Mouse (Mus musculus) midbrain, embryonic 13.5 days (tissue): ENCODE results near the gene Ctr9. TPM values are rescaled to one million over a fixed set of nuclear protein-coding genes. Genes with fewer than 3 reads are reported as not detected.

Experiments
- ATAC-seq: fragments of 200-750 bp; cut with Nextera tagmentation; 2 replicates; pipeline ENCODE4 v1.8.0; 2017; ENCODE audit warnings: mild to moderate bottlenecking, moderate TSS enrichment, moderate library complexity
- H3K27ac ChIP-seq: fragments of 300-500 bp; sonication (generic); 2 replicates; pipeline ENCODE4 v1.5.1; 2015; ENCODE audit warnings: inconsistent platforms, mild to moderate bottlenecking, moderate library complexity
- H3K27me3 ChIP-seq: fragments of 300-500 bp; sonication (generic); 2 replicates; pipeline ENCODE4 v1.6.1; 2015; ENCODE audit warnings: mild to moderate bottlenecking, inconsistent platforms
- H3K36me3 ChIP-seq: fragments of 300-500 bp; sonication (generic); 2 replicates; pipeline ENCODE4 v1.6.1; 2015; ENCODE audit warnings: mild to moderate bottlenecking, inconsistent platforms
- H3K4me1 ChIP-seq: fragments of 300-500 bp; sonication (generic); replicated peaks from 2 replicates; pipeline ENCODE4 v1.6.1; 2015; ENCODE audit warnings: inconsistent platforms
- H3K4me2 ChIP-seq: fragments of 300-500 bp; sonication (generic); replicated peaks from 2 replicates; pipeline ENCODE4 v1.6.1; 2015; ENCODE audit warnings: moderate library complexity, mild to moderate bottlenecking, inconsistent platforms
- H3K4me3 ChIP-seq: fragments of 300-500 bp; sonication (generic); replicated peaks from 2 replicates; pipeline ENCODE4 v1.5.1; 2015; ENCODE audit warnings: mild to moderate bottlenecking, inconsistent platforms
- H3K9ac ChIP-seq: fragments of 300-500 bp; sonication (generic); replicated peaks from 2 replicates; pipeline ENCODE4 v1.6.1; 2015; ENCODE audit warnings: mild to moderate bottlenecking, inconsistent platforms
- H3K9me3 ChIP-seq: fragments of 300-500 bp; sonication (generic); 2 replicates; pipeline ENCODE4 v1.6.1; 2016; ENCODE audit warnings: mild to moderate bottlenecking, inconsistent platforms
- WGBS: fragments of 180-500 bp; shearing (Covaris S2); methylation state at CpG from one replicate; pipeline ENCODE4 v1.1.7; 2015; 5-methylcytosine and 5-hydroxymethylcytosine counted together
- polyA plus RNA-seq: library from polyadenylated mRNA; unstranded; fragments of >200 nt; fragmentation: Nextera tagmentation; extraction: Ambion mirVana; gene quantifications from 2 replicates; pipeline ENCODE4 v1.2.1, GENCODE M21; 2015

The Ctr9 gene
- polyA plus RNA-seq, 1 experiment from 2014 or later = 99.7 TPM

GRCm38 (mm10) chr7:111049652-111050421 lies 21.1 kb downstream of the Ctr9 start:
- no peak overlapping the region for H3K4me2 ChIP-seq
- H3K36me3 ChIP-seq = peaks cover 98% of the 10 kb centered on the region
- H3K27me3 ChIP-seq = no peaks in the 10 kb centered on the region
- 58% methylated on average over 6 of the region's 6 CpGs for WGBS
- no peaks in the 10 kb centered on the region for H3K4me1 ChIP-seq
- H3K4me3 ChIP-seq = no peak overlapping the region
- no peaks in the 10 kb centered on the region for H3K9me3 ChIP-seq
- no peak overlapping the region for H3K9ac ChIP-seq
- H3K27ac ChIP-seq = no peak overlapping the region
- ATAC-seq = no peak

GRCm38 (mm10) chr7:111055221-111055620 lies 26.5 kb downstream of the Ctr9 start:
- Histone ChIP-seq H3K9ac (no peak overlapping the region), H3K36me3 (peaks cover 77% of the 10 kb centered on the region)
- WGBS = 94% methylated on average over 19 of the region's 19 CpGs

GRCm38 (mm10) chr7:111055984-111056657 lies 27.4 kb downstream of the Ctr9 start:
- no peak overlapping the region for H3K27ac ChIP-seq
- H3K9ac ChIP-seq = no peak overlapping the region
- H3K4me2 ChIP-seq = no peak overlapping the region
- no peaks in the 10 kb centered on the region for H3K9me3 ChIP-seq
- peaks cover 4% of the 10 kb centered on the region; the same call in 1 of the 2 replicates for H3K4me1 ChIP-seq
- H3K4me3 ChIP-seq = no peak overlapping the region
- no peaks in the 10 kb centered on the region for H3K27me3 ChIP-seq
- H3K36me3 ChIP-seq = peaks cover 68% of the 10 kb centered on the region
- ATAC-seq = no peak
- WGBS = 91% methylated on average over 3 of the region's 3 CpGs

More at GRCm38 (mm10) chr7:111055221-111055620, 26.5 kb downstream of the Ctr9 start:
- H3K4me1 ChIP-seq = peaks cover 4% of the 10 kb centered on the region; the same call in 1 of the 2 replicates
- H3K4me3 ChIP-seq = no peak overlapping the region
- no peaks in the 10 kb centered on the region for H3K9me3 ChIP-seq
- no peak overlapping the region for H3K27ac ChIP-seq
- no peak overlapping the region for H3K4me2 ChIP-seq
- H3K27me3 ChIP-seq = no peaks in the 10 kb centered on the region
- no peak for ATAC-seq

DNA sequence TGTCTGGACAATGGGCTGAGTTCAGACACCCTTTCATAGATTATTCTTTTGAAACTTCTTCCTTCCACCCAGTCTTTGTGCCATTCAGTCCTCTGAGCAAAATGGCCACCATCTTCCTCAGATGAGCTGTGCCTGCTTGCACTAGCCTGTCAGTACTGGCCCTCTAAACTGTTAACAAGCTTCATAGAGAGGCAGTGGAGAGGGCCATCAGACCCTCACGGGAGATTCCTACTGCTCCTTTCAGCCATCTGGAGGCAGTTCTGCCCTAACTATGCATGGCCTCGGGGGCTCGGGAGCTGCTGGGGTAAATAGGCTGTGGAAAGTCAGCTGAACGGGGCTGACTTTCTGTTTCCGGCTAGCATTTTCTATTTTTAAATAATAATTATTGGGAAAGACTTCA lies 30.8 kb downstream of the Ctr9 start:
- Histone ChIP-seq H3K36me3 (peaks cover 40% of the 10 kb centered on the region), H3K27ac (peak overlapping the region; percentile 48; the same call in 1 of the 2 replicates), H3K4me1 (peaks cover 4% of the 10 kb centered on the region; the same call in 1 of the 2 replicates), H3K4me3 (no peak overlapping the region), H3K9me3 (no peaks in the 10 kb centered on the region; the same call in 1 of the 2 replicates), H3K27me3 (no peaks in the 10 kb centered on the region), H3K4me2 (no peak overlapping the region), H3K9ac (no peak overlapping the region)
- ATAC-seq = no peak
- WGBS = 74% methylated on average over 5 of the region's 5 CpGs

GRCm38 (mm10) chr7:111062971-111063370 lies 34.2 kb downstream of the Ctr9 start:
- no peak overlapping the region for H3K9ac ChIP-seq
- H3K4me2 ChIP-seq = no peak overlapping the region
- peaks cover 5% of the 10 kb centered on the region; the same call in 1 of the 2 replicates for H3K9me3 ChIP-seq
- H3K27me3 ChIP-seq = no peaks in the 10 kb centered on the region
- no peak overlapping the region for H3K4me3 ChIP-seq
- H3K4me1 ChIP-seq = peaks cover 4% of the 10 kb centered on the region; the same call in 1 of the 2 replicates
- 100% methylated on average over 1 of the region's 1 CpGs for WGBS
- no peak for ATAC-seq
- no peak overlapping the region for H3K27ac ChIP-seq
- peaks cover 17% of the 10 kb centered on the region for H3K36me3 ChIP-seq

- WGBS = over 99% methylated on average over 3 of the region's 3 CpGs
- no peak overlapping the region for H3K4me3 ChIP-seq
- peaks cover 7% of the 10 kb centered on the region; the same call in 1 of the 2 replicates for H3K9me3 ChIP-seq
- H3K9ac ChIP-seq = no peak overlapping the region
- no peak overlapping the region for H3K27ac ChIP-seq
- peaks cover 56% of the 10 kb centered on the region for H3K36me3 ChIP-seq
- no peaks in the 10 kb centered on the region for H3K27me3 ChIP-seq
- no peak for ATAC-seq
- no peaks in the 10 kb centered on the region for H3K4me1 ChIP-seq
- no peak overlapping the region for H3K4me2 ChIP-seq
Measured at GRCm38 (mm10) chr7:111068181-111068580, 39.4 kb downstream of the Ctr9 start.

DNA sequence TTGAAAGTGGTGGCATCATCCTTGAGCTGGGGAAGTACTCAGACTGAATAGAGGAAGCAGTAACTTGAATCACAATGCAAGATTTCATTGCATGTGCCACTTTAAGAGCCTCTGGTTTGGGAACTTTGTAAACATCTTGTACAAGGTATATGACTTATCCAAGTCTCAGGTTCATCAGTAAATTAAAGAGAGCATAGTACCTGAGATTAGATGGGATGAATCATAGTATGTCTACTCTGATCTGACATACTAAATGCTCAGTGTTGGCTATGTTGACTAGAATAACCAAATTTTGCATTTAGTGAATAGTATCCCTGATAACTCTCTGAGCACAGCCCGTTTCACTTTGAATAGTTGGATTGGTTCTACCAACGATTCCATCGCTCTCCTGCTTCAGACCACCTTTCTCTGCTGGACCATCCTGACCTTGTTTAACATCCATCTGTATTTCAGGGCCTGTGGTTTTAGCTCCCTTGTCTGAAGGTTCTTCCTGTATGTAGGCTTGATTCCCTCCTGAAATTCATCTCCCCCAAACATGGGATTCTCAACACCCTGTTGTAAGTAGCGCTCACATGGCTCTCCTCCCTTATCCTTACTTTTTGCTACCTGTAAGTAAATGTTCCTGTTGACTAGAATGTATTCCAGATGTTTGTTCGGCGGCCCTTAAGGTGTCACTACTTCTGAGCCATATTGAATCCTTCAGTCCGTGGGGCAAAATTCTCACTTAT lies 40.9 kb downstream of the Ctr9 start:
- WGBS = 93% methylated on average over 7 of the region's 7 CpGs
- peaks cover 67% of the 10 kb centered on the region for H3K36me3 ChIP-seq
- no peak for ATAC-seq

DNA sequence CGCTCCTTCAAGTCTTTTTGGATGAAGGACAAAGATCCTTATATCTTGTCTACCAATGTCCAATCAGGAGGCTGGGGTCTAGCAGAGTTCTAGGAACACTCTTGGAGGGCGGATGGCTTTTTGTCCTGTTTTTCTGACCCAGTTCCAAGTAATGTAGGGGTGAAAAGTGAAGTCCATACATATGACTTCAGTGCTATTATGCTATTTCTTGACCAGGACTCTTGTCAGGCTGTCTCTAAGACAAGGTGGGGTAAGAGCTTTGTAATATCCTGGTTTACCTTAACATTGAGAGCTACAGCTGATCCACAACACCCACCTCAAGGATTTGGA lies 41.4 kb downstream of the Ctr9 start:
- H3K9ac ChIP-seq = no peak overlapping the region
- H3K9me3 ChIP-seq = peaks cover 7% of the 10 kb centered on the region; the same call in 1 of the 2 replicates
- H3K36me3 ChIP-seq = peaks cover 73% of the 10 kb centered on the region
- H3K4me1 ChIP-seq = 0 out of 2 replicates have a peak, but pooled peaks cover 3% of the 10 kb centered on the region
- ATAC-seq = peak; percentile 50; the same call in 1 of the 2 replicates
- H3K4me3 ChIP-seq = no peak overlapping the region
- 93% methylated on average over 2 of the region's 2 CpGs for WGBS
- 0 out of 2 replicates have a peak overlapping the region, but pooled peaks have one; percentile 22 for H3K27ac ChIP-seq
- no peak overlapping the region for H3K4me2 ChIP-seq
- H3K27me3 ChIP-seq = no peaks in the 10 kb centered on the region

More for the DNA sequence above, 40.9 kb downstream of the Ctr9 start:
- H3K27ac ChIP-seq = 0 out of 2 replicates have a peak overlapping the region, but pooled peaks have one; percentile 22
- H3K9ac ChIP-seq = no peak overlapping the region
- H3K4me3 ChIP-seq = no peak overlapping the region
- 0 out of 2 replicates have a peak, but pooled peaks cover 3% of the 10 kb centered on the region for H3K4me1 ChIP-seq
- peaks cover 7% of the 10 kb centered on the region; the same call in 1 of the 2 replicates for H3K9me3 ChIP-seq
- H3K4me2 ChIP-seq = no peak overlapping the region
- no peaks in the 10 kb centered on the region for H3K27me3 ChIP-seq

GRCm38 (mm10) chr7:111072410-111072809 lies 43.7 kb downstream of the Ctr9 start:
- Histone ChIP-seq H3K9ac (no peak overlapping the region), H3K27ac (no peak overlapping the region), H3K4me1 (peaks cover 4% of the 10 kb centered on the region; the same call in 1 of the 2 replicates), H3K4me2 (no peak overlapping the region), H3K9me3 (peaks cover 7% of the 10 kb centered on the region; the same call in 1 of the 2 replicates), H3K27me3 (no peaks in the 10 kb centered on the region), H3K36me3 (peaks cover 92% of the 10 kb centered on the region), H3K4me3 (no peak overlapping the region)
- no peak for ATAC-seq
- 92% methylated on average over 4 of the region's 4 CpGs for WGBS

- Histone ChIP-seq H3K9me3 (no peaks in the 10 kb centered on the region), H3K27me3 (no peaks in the 10 kb centered on the region), H3K4me1 (peaks cover 28% of the 10 kb centered on the region), H3K4me3 (no peak overlapping the region), H3K27ac (no peak overlapping the region), H3K36me3 (peaks cover 91% of the 10 kb centered on the region), H3K9ac (no peak overlapping the region), H3K4me2 (no peak overlapping the region)
- ATAC-seq = no peak
- 93% methylated on average over 4 of the region's 4 CpGs for WGBS
Measured at GRCm38 (mm10) chr7:111075288-111075687, 46.5 kb downstream of the Ctr9 start.

DNA sequence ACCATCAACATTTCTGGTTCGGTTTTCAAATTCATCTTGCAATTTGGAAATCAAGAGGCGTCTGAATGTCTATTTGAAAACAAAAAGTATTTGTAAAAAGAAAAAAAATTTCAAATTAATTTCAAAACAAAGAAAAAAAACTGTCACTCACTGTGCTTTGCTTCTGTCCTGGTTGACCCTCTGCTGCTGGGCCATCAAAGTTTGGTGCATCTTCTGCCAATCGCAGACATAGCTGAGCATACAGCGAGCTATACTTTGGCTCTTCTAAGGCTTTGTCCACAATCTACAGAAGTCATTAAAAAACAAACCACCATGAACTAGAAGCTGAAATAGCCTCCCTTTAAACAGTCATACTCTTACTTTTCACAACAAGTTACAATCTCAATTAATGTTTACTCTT lies 49.5 kb downstream of the Ctr9 start:
- peaks cover 39% of the 10 kb centered on the region for H3K4me1 ChIP-seq
- 98% methylated on average over 4 of the region's 4 CpGs for WGBS
- no peak overlapping the region for H3K4me2 ChIP-seq
- ATAC-seq = no peak
- peaks cover 76% of the 10 kb centered on the region for H3K36me3 ChIP-seq
- no peak overlapping the region for H3K4me3 ChIP-seq
- no peak overlapping the region for H3K27ac ChIP-seq
- H3K27me3 ChIP-seq = no peaks in the 10 kb centered on the region
- H3K9ac ChIP-seq = no peak overlapping the region
- H3K9me3 ChIP-seq = no peaks in the 10 kb centered on the region
